Mouse (Mus musculus): ENCODE data around the gene Pigc. TPM values are rescaled to one million over a fixed set of nuclear protein-coding genes. Genes with fewer than 3 reads are reported as not detected.

Pigc gene
- polyA plus RNA-seq, 1 experiment from 2014 or later, result 35.7 TPM

- 17% methylated on average over 4 of the region's 4 CpGs for WGBS
- Histone ChIP-seq H3K9ac (replicated peaks; ENCODE audit: low read depth, low read length) (no peak overlapping the region), H3K27me3 (replicated peaks; ENCODE audit: control insufficient read depth, insufficient read depth, low read length) (no peaks in the 10 kb centered on the region), H3K4me1 (replicated peaks; ENCODE audit: control insufficient read depth, insufficient read depth, low read length) (no peaks in the 10 kb centered on the region), H3K9me3 (ENCODE audit: control insufficient read depth, low read length) (no peaks in the 10 kb centered on the region), H3K27ac (ENCODE audit: low read length) (no peak overlapping the region), H3K4me2 (ENCODE audit: low read length) (no peak overlapping the region), H3K4me3 (replicated peaks; ENCODE audit: low read length) (no peak overlapping the region), H3K36me3 (ENCODE audit: control insufficient read depth, insufficient read depth) (no peaks in the 10 kb centered on the region)
- no peak for ATAC-seq
These were observed 15.1 kb downstream of the Pigc start for GRCm38 (mm10) chr1:161983979-161984566.

- no peaks in the 10 kb centered on the region for H3K9me3 ChIP-seq (ENCODE audit: control insufficient read depth, low read length)
- no peaks in the 10 kb centered on the region for H3K27me3 ChIP-seq (replicated peaks; ENCODE audit: control insufficient read depth, insufficient read depth, low read length)
- no peaks in the 10 kb centered on the region for H3K4me1 ChIP-seq (replicated peaks; ENCODE audit: control insufficient read depth, insufficient read depth, low read length)
- no peak overlapping the region for H3K4me2 ChIP-seq (ENCODE audit: low read length)
- no peaks in the 10 kb centered on the region for H3K36me3 ChIP-seq (ENCODE audit: control insufficient read depth, insufficient read depth)
- H3K27ac ChIP-seq (ENCODE audit: low read length), result no peak overlapping the region
- ATAC-seq, result no peak
- WGBS, result 61% methylated on average over 10 of the region's 10 CpGs
- no peak overlapping the region for H3K4me3 ChIP-seq (replicated peaks; ENCODE audit: low read length)
- H3K9ac ChIP-seq (replicated peaks; ENCODE audit: low read depth, low read length), result no peak overlapping the region
These were observed 21.9 kb downstream of the Pigc start for GRCm38 (mm10) chr1:161990684-161991578.

GRCm38 (mm10) chr1:161991846-161992245 lies 22.9 kb downstream of the Pigc start:
- no peaks in the 10 kb centered on the region for H3K4me1 ChIP-seq (replicated peaks; ENCODE audit: control insufficient read depth, insufficient read depth, low read length)
- no peak overlapping the region for H3K27ac ChIP-seq (ENCODE audit: low read length)
- H3K27me3 ChIP-seq (replicated peaks; ENCODE audit: control insufficient read depth, insufficient read depth, low read length), result no peaks in the 10 kb centered on the region
- H3K9me3 ChIP-seq (ENCODE audit: control insufficient read depth, low read length), result no peaks in the 10 kb centered on the region
- H3K36me3 ChIP-seq (ENCODE audit: control insufficient read depth, insufficient read depth), result no peaks in the 10 kb centered on the region
- WGBS, result 87% methylated on average over 11 of the region's 11 CpGs
- no peak overlapping the region for H3K4me2 ChIP-seq (ENCODE audit: low read length)
- H3K4me3 ChIP-seq (replicated peaks; ENCODE audit: low read length), result no peak overlapping the region
- H3K9ac ChIP-seq (replicated peaks; ENCODE audit: low read depth, low read length), result no peak overlapping the region
- ATAC-seq, result no peak

- Histone ChIP-seq H3K9me3 (ENCODE audit: control insufficient read depth, low read length) (no peaks in the 10 kb centered on the region), H3K4me2 (ENCODE audit: low read length) (no peak overlapping the region), H3K4me3 (replicated peaks; ENCODE audit: low read length) (no peak overlapping the region), H3K27me3 (replicated peaks; ENCODE audit: control insufficient read depth, insufficient read depth, low read length) (no peaks in the 10 kb centered on the region), H3K36me3 (ENCODE audit: control insufficient read depth, insufficient read depth) (no peaks in the 10 kb centered on the region), H3K9ac (replicated peaks; ENCODE audit: low read depth, low read length) (no peak overlapping the region), H3K4me1 (replicated peaks; ENCODE audit: control insufficient read depth, insufficient read depth, low read length) (no peaks in the 10 kb centered on the region), H3K27ac (ENCODE audit: low read length) (no peak overlapping the region)
- 91% methylated on average over 7 of the region's 7 CpGs for WGBS
- no peak for ATAC-seq
These were observed 23.4 kb downstream of the Pigc start for GRCm38 (mm10) chr1:161992389-161992788.

- Histone ChIP-seq H3K4me3 (replicated peaks; ENCODE audit: low read length) (no peak overlapping the region), H3K4me2 (ENCODE audit: low read length) (no peak overlapping the region), H3K4me1 (replicated peaks; ENCODE audit: control insufficient read depth, insufficient read depth, low read length) (peaks cover 6% of the 10 kb centered on the region; the same call in 1 of the 2 replicates), H3K36me3 (ENCODE audit: control insufficient read depth, insufficient read depth) (no peaks in the 10 kb centered on the region), H3K9me3 (ENCODE audit: control insufficient read depth, low read length) (no peaks in the 10 kb centered on the region), H3K27me3 (replicated peaks; ENCODE audit: control insufficient read depth, insufficient read depth, low read length) (no peaks in the 10 kb centered on the region), H3K9ac (replicated peaks; ENCODE audit: low read depth, low read length) (no peak overlapping the region), H3K27ac (ENCODE audit: low read length) (no peak overlapping the region)
- WGBS, result 81% methylated on average over 4 of the region's 4 CpGs
- ATAC-seq, result no peak
These were observed 29.8 kb downstream of the Pigc start for GRCm38 (mm10) chr1:161998781-161999180.

GRCm38 (mm10) chr1:161999338-161999737 lies 30.4 kb downstream of the Pigc start:
- ATAC-seq, result peak; percentile 6; the same call in 1 of the 2 replicates
- no peak overlapping the region; the same call in 1 of the 2 replicates for H3K9ac ChIP-seq (replicated peaks; ENCODE audit: low read depth, low read length)
- WGBS, result 39% methylated on average over 5 of the region's 5 CpGs
- peaks cover 10% of the 10 kb centered on the region; the same call in 1 of the 2 replicates for H3K4me1 ChIP-seq (replicated peaks; ENCODE audit: control insufficient read depth, insufficient read depth, low read length)
- H3K4me3 ChIP-seq (replicated peaks; ENCODE audit: low read length), result no peak overlapping the region
- no peak overlapping the region for H3K27ac ChIP-seq (ENCODE audit: low read length)
- no peaks in the 10 kb centered on the region for H3K9me3 ChIP-seq (ENCODE audit: control insufficient read depth, low read length)
- no peaks in the 10 kb centered on the region for H3K36me3 ChIP-seq (ENCODE audit: control insufficient read depth, insufficient read depth)
- no peaks in the 10 kb centered on the region for H3K27me3 ChIP-seq (replicated peaks; ENCODE audit: control insufficient read depth, insufficient read depth, low read length)
- no peak overlapping the region for H3K4me2 ChIP-seq (ENCODE audit: low read length)

- Histone ChIP-seq H3K27me3 (replicated peaks; ENCODE audit: control insufficient read depth, insufficient read depth, low read length) (no peaks in the 10 kb centered on the region), H3K36me3 (ENCODE audit: control insufficient read depth, insufficient read depth) (no peaks in the 10 kb centered on the region), H3K4me2 (ENCODE audit: low read length) (peak overlapping the region; percentile 44), H3K9me3 (ENCODE audit: control insufficient read depth, low read length) (no peaks in the 10 kb centered on the region), H3K9ac (replicated peaks; ENCODE audit: low read depth, low read length) (peak overlapping the region; percentile 43), H3K27ac (ENCODE audit: low read length) (peak overlapping the region; percentile 69; the same call in 1 of the 2 replicates), H3K4me1 (replicated peaks; ENCODE audit: control insufficient read depth, insufficient read depth, low read length) (peaks cover 10% of the 10 kb centered on the region; the same call in 1 of the 2 replicates), H3K4me3 (replicated peaks; ENCODE audit: low read length) (no peak overlapping the region)
- 1% methylated on average over 4 of the region's 4 CpGs for WGBS
- peak; percentile 93 for ATAC-seq
These were observed 30.9 kb downstream of the Pigc start for GRCm38 (mm10) chr1:161999882-162000371.

GRCm38 (mm10) chr1:162001328-162001727 lies 32.3 kb downstream of the Pigc start:
- Histone ChIP-seq H3K27me3 (replicated peaks; ENCODE audit: control insufficient read depth, insufficient read depth, low read length) (no peaks in the 10 kb centered on the region), H3K27ac (ENCODE audit: low read length) (no peak overlapping the region), H3K36me3 (ENCODE audit: control insufficient read depth, insufficient read depth) (no peaks in the 10 kb centered on the region), H3K9me3 (ENCODE audit: control insufficient read depth, low read length) (no peaks in the 10 kb centered on the region), H3K4me2 (ENCODE audit: low read length) (no peak overlapping the region), H3K9ac (replicated peaks; ENCODE audit: low read depth, low read length) (no peak overlapping the region), H3K4me1 (replicated peaks; ENCODE audit: control insufficient read depth, insufficient read depth, low read length) (peaks cover 10% of the 10 kb centered on the region; the same call in 1 of the 2 replicates), H3K4me3 (replicated peaks; ENCODE audit: low read length) (no peak overlapping the region)
- WGBS, result 70% methylated on average over 8 of the region's 8 CpGs
- no peak for ATAC-seq

- no peak for ATAC-seq
- Histone ChIP-seq H3K9me3 (ENCODE audit: control insufficient read depth, low read length) (no peaks in the 10 kb centered on the region), H3K4me3 (replicated peaks; ENCODE audit: low read length) (no peak overlapping the region), H3K4me1 (replicated peaks; ENCODE audit: control insufficient read depth, insufficient read depth, low read length) (peaks cover 10% of the 10 kb centered on the region; the same call in 1 of the 2 replicates), H3K27me3 (replicated peaks; ENCODE audit: control insufficient read depth, insufficient read depth, low read length) (no peaks in the 10 kb centered on the region), H3K36me3 (ENCODE audit: control insufficient read depth, insufficient read depth) (no peaks in the 10 kb centered on the region), H3K9ac (replicated peaks; ENCODE audit: low read depth, low read length) (no peak overlapping the region), H3K4me2 (ENCODE audit: low read length) (no peak overlapping the region), H3K27ac (ENCODE audit: low read length) (no peak overlapping the region)
- 35% methylated on average over 14 of the region's 14 CpGs for WGBS
These were observed 34.9 kb downstream of the Pigc start for GRCm38 (mm10) chr1:162003729-162004517.
